Mouse (Mus musculus) megakaryocyte, embryonic 14.5 days (primary cell): ENCODE results near the gene Vps53.

ENCODE experiments used
- FLI1 ChIP-seq: IDR thresholded peaks from 2 replicates; pipeline ENCODE4 v1.6.1; 2012; ENCODE audit warnings: low read length, inconsistent platforms, mixed read lengths
- GATA1 ChIP-seq: IDR thresholded peaks from 3 replicates; pipeline ENCODE4 v1.6.1; 2012; ENCODE audit warnings: mixed read lengths, low read length, inconsistent platforms, borderline replicate concordance

DNA sequence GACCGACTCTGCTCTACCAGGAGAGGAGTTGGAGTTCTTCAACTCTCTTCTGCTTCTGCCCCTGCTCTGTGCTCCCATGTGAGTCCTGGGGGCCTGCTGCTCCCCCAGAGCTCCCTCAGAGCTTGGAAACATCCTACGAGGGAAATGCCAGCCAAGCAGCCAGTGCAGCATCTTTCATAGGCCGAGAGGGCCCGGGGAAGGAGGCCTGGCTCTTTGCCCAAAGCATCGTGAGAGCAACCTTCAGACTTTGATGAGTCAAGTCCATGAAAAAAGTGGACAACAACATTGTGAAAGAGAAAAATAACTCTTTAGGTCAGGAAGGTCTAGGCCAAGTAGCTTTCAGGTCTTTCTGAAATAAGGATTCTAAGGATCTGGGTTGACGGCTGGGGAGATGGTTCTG, 89.7 kb downstream of the Vps53 start:
- TF ChIP-seq GATA1 (no peak), FLI1 (no peak)
